Mouse (Mus musculus) spleen, postnatal 36 days (tissue): Measurements from ENCODE around the gene Il1rapl1.

ENCODE experiments used
- DNase-seq, 2 experiments: peaks; one replicate each; pipeline ENCODE4 v3.0.0; 2022; ENCODE audit warnings: low spot score in 2 of 2, mixed read lengths in 1 of 2

The Il1rapl1 gene

GRCm38 (mm10) chrX:88115609-88116073 is at the start of gene Il1rapl1:
TSS of gene Il1rapl1 (minus strand) at chrX:88115645.
- DNase-seq, result no peak

- DNase-seq, result no peak
Measured at GRCm38 (mm10) chrX:88158037-88158436, 42.6 kb upstream of the Il1rapl1 start.

- DNase-seq, result no peak
Measured at GRCm38 (mm10) chrX:88125612-88126011, 10.2 kb upstream of the Il1rapl1 start.

- DNase-seq, result no peak
Measured at GRCm38 (mm10) chrX:88120070-88120469, 4.6 kb upstream of the Il1rapl1 start.

GRCm38 (mm10) chrX:88117858-88118257 is 2.4 kb upstream of the Il1rapl1 start:
- DNase-seq, result no peak

- DNase-seq, result no peak
Measured at GRCm38 (mm10) chrX:88116326-88116725, 881 bp upstream of the Il1rapl1 start.

GRCm38 (mm10) chrX:88113561-88113960 is 1.9 kb downstream of the Il1rapl1 start:
- no peak for DNase-seq

GRCm38 (mm10) chrX:88112254-88112653 is 3.2 kb downstream of the Il1rapl1 start:
- no peak for DNase-seq

GRCm38 (mm10) chrX:88109733-88110132 is 5.7 kb downstream of the Il1rapl1 start:
- DNase-seq, result no peak

- no peak for DNase-seq
Measured at GRCm38 (mm10) chrX:88093936-88094569, 21.4 kb downstream of the Il1rapl1 start.

- no peak for DNase-seq
Measured at GRCm38 (mm10) chrX:88089873-88090272, 25.6 kb downstream of the Il1rapl1 start.

GRCm38 (mm10) chrX:88072741-88073419 is 42.6 kb downstream of the Il1rapl1 start:
- no peak for DNase-seq

- DNase-seq, result no peak
Measured at GRCm38 (mm10) chrX:88070368-88070767, 45.1 kb downstream of the Il1rapl1 start.

- no peak for DNase-seq
Measured at GRCm38 (mm10) chrX:88043556-88043955, 71.9 kb downstream of the Il1rapl1 start.

GRCm38 (mm10) chrX:88038984-88039383 is 76.5 kb downstream of the Il1rapl1 start:
- no peak for DNase-seq

GRCm38 (mm10) chrX:87897172-87897571 is 218.3 kb downstream of the Il1rapl1 start:
- DNase-seq, result no peak

- DNase-seq, result no peak
Measured at GRCm38 (mm10) chrX:87891916-87892315, 223.5 kb downstream of the Il1rapl1 start.

GRCm38 (mm10) chrX:87854107-87854506 is 261.3 kb downstream of the Il1rapl1 start:
- no peak for DNase-seq

GRCm38 (mm10) chrX:87813884-87814283 is 301.6 kb downstream of the Il1rapl1 start:
- no peak for DNase-seq

- DNase-seq, result no peak
Measured at GRCm38 (mm10) chrX:87807717-87808116, 307.7 kb downstream of the Il1rapl1 start.

- DNase-seq, result no peak
Measured at GRCm38 (mm10) chrX:87793011-87793410, 322.4 kb downstream of the Il1rapl1 start.

GRCm38 (mm10) chrX:87710589-87710988 is 404.9 kb downstream of the Il1rapl1 start:
- no peak for DNase-seq

GRCm38 (mm10) chrX:87663856-87664255 is 451.6 kb downstream of the Il1rapl1 start:
- no peak for DNase-seq
